In genomic region chrX:155262915-155263252, GRCm38 (mm10) we compare ENCODE assay signal across 8 mouse cellular contexts. TPM values are rescaled to one million over a fixed set of nuclear protein-coding genes. Genes with fewer than 3 reads are reported as not detected.
DNase-seq lines count a peak whose midpoint lies in the region; ATAC-seq and TF ChIP-seq lines count a peak whose summit lies in the region.

No protein-coding gene starts in this region.

- no peaks in the 10 kb centered on the region for H3K9me3 ChIP-seq in kidney, embryonic 15.5 days (replicated peaks)
- H3K9me3 ChIP-seq in hindbrain, embryonic 13.5 days = no peaks in the 10 kb centered on the region
- H3K9me3 ChIP-seq in midbrain, embryonic 16.5 days (replicated peaks; ENCODE audit: control insufficient read depth, low read length, poor library complexity, severe bottlenecking) = no peaks in the 10 kb centered on the region

- no peaks in the 10 kb centered on the region for H3K36me3 ChIP-seq in kidney, embryonic 15.5 days
- H3K36me3 ChIP-seq in hindbrain, embryonic 13.5 days = no peaks in the 10 kb centered on the region
- H3K36me3 ChIP-seq in midbrain, embryonic 16.5 days (ENCODE audit: control insufficient read depth, insufficient read depth, low read length) = no peaks in the 10 kb centered on the region

- no peak for DNase-seq in kidney, adult 18-20 months
- DNase-seq in right cerebral cortex, postnatal 10 days (ENCODE audit: low spot score in 2 of 2) = no peak
- no peak for DNase-seq in natural killer cell, adult 2 months (ENCODE audit: low spot score in 2 of 2)
- no peak for DNase-seq in testis, postnatal 10 days (ENCODE audit: low spot score)

- H3K9ac ChIP-seq in kidney, embryonic 15.5 days = peak overlapping the region; percentile 59; the same call in 1 of the 2 replicates
- peak overlapping the region; percentile 74 for H3K9ac ChIP-seq in hindbrain, embryonic 13.5 days
- peak overlapping the region; percentile 74 for H3K9ac ChIP-seq in midbrain, embryonic 16.5 days (ENCODE audit: low read depth, low read length)

- H3K4me3 ChIP-seq in kidney, embryonic 15.5 days (replicated peaks) = peak overlapping the region; percentile 60
- peak overlapping the region; percentile 96 for H3K4me3 ChIP-seq in bone marrow, adult 2 months (replicated peaks; ENCODE audit: control insufficient read depth, low read depth, low read length)
- H3K4me3 ChIP-seq in hindbrain, embryonic 13.5 days = peak overlapping the region; percentile 54
- H3K4me3 ChIP-seq in midbrain, embryonic 16.5 days (ENCODE audit: low read depth, low read length) = peak overlapping the region; percentile 57

- H3K27me3 ChIP-seq in kidney, embryonic 15.5 days = no peaks in the 10 kb centered on the region
- no peaks in the 10 kb centered on the region for H3K27me3 ChIP-seq in hindbrain, embryonic 13.5 days
- no peaks in the 10 kb centered on the region for H3K27me3 ChIP-seq in midbrain, embryonic 16.5 days (ENCODE audit: control insufficient read depth, insufficient read depth, low read depth, low read length)

- TF ChIP-seq POLR2A in bone marrow, adult 2 months (IDR thresholded peaks at IDR 0.05; ENCODE audit: borderline replicate concordance, control insufficient read depth, low read depth, low read length) = no peak

- H3K4me2 ChIP-seq in kidney, embryonic 15.5 days = peak overlapping the region; percentile 58
- H3K4me2 ChIP-seq in hindbrain, embryonic 13.5 days = peak overlapping the region; percentile 51
- H3K4me2 ChIP-seq in midbrain, embryonic 16.5 days (ENCODE audit: low read length) = peak overlapping the region; percentile 55

- H3K27ac ChIP-seq in kidney, embryonic 15.5 days = no peak overlapping the region
- H3K27ac ChIP-seq in bone marrow, adult 2 months (ENCODE audit: control insufficient read depth, insufficient read depth, low read depth, low read length, poor library complexity) = no peak overlapping the region
- H3K27ac ChIP-seq in hindbrain, embryonic 13.5 days = no peak overlapping the region
- H3K27ac ChIP-seq in midbrain, embryonic 16.5 days (ENCODE audit: low read length) = peak overlapping the region; percentile 64

- no peak for TF ChIP-seq CTCF in bone marrow, adult 2 months (IDR thresholded peaks at IDR 0.05; ENCODE audit: control insufficient read depth, insufficient read depth, low read length)

- WGBS in kidney, embryonic 15.5 days = 42% methylated on average over 1 of the region's 1 CpGs
- 19% methylated on average over 1 of the region's 1 CpGs for WGBS in bone marrow, adult 2 months
- 50% methylated on average over 1 of the region's 1 CpGs for whole genome bisulfite sequencing in hindbrain, embryonic 13.5 days
- WGBS in midbrain, embryonic 16.5 days = 48% methylated on average over 1 of the region's 1 CpGs

- no peaks in the 10 kb centered on the region for H3K4me1 ChIP-seq in kidney, embryonic 15.5 days
- no peaks in the 10 kb centered on the region; the same call in 1 of the 2 replicates for H3K4me1 ChIP-seq in bone marrow, adult 2 months (ENCODE audit: control insufficient read depth, insufficient read depth, low read length)
- no peaks in the 10 kb centered on the region for H3K4me1 ChIP-seq in hindbrain, embryonic 13.5 days (replicated peaks)
- H3K4me1 ChIP-seq in midbrain, embryonic 16.5 days (ENCODE audit: control insufficient read depth, insufficient read depth, low read length) = no peaks in the 10 kb centered on the region

- no peak for ATAC-seq in kidney, embryonic 15.5 days (replicated peaks; ENCODE audit: low FRiP score)
- ATAC-seq in hindbrain, embryonic 13.5 days (ENCODE audit: low FRiP score) = no peak
- ATAC-seq in midbrain, embryonic 16.5 days = no peak

RNA-seq across cellular contexts. Expression of gene Acot9, which starts 0.6 kb away (rescaled TPM):
- 36.0 and 36.7 TPM in 2 replicates for polyA plus RNA-seq in kidney, embryonic 15.5 days (2015; fragmentation: Nextera tagmentation; extraction: Ambion mirVana)
- polyA plus RNA-seq in bone marrow, adult 2 months (2011; ENCODE audit: insufficient read depth, insufficient read length, low replicate concordance, missing spikeins) = 9.3 and 32.8 TPM in 2 replicates
- 41.8 and 44.3 TPM in 2 replicates for polyA plus RNA-seq in hindbrain, embryonic 13.5 days (2015; fragmentation: Nextera tagmentation; extraction: Ambion mirVana)
- 46.9 and 49.9 TPM in 2 replicates for polyA plus RNA-seq in midbrain, embryonic 16.5 days (2015; fragmentation: Nextera tagmentation; extraction: Ambion mirVana)

RNA-seq across cellular contexts. Expression of gene Sat1, which starts 46.6 kb away (rescaled TPM):
- polyA plus RNA-seq in kidney, embryonic 15.5 days (2015; fragmentation: Nextera tagmentation; extraction: Ambion mirVana) = 176 and 179 TPM in 2 replicates
- polyA plus RNA-seq in bone marrow, adult 2 months (2011; ENCODE audit: insufficient read depth, insufficient read length, low replicate concordance, missing spikeins) = 133 and 282 TPM in 2 replicates
- 74.9 and 80.9 TPM in 2 replicates for polyA plus RNA-seq in hindbrain, embryonic 13.5 days (2015; fragmentation: Nextera tagmentation; extraction: Ambion mirVana)
- 79.4 and 80.4 TPM in 2 replicates for polyA plus RNA-seq in midbrain, embryonic 16.5 days (2015; fragmentation: Nextera tagmentation; extraction: Ambion mirVana)
